Mouse (Mus musculus) limb, embryonic 14.5 days (tissue): ENCODE data around the gene Ttyh2. TPM values are rescaled to one million over a fixed set of nuclear protein-coding genes. Genes with fewer than 3 reads are reported as not detected.
A peak's percentile ranks its signal among the peaks of the same experiment; 100 is the strongest.
"Not testable (repeated sequence)": the region's sequence is repeated elsewhere in the genome, so short reads cannot be mapped to it uniquely, and the experiment has no call there.

Experiments used
- ATAC-seq: fragments of 200-750 bp; cut with Nextera tagmentation; 2 replicates; pipeline ENCODE4 v1.8.0; 2017; ENCODE audit warnings: low read depth, moderate number of reproducible peaks, moderate TSS enrichment; ENCODE audit not compliant: low FRiP score
- DNase-seq: peaks from one replicate; pipeline ENCODE4 v3.0.0-alpha.2; 2015; ENCODE audit warnings: low spot score
- H3K27ac ChIP-seq: fragments of 300-500 bp; sonication (generic); replicated peaks from 2 replicates; pipeline ENCODE4 v1.5.1; 2014; ENCODE audit warnings: low read depth, mild to moderate bottlenecking, low read length, moderate library complexity, mixed read lengths
- H3K27me3 ChIP-seq: fragments of 300-500 bp; sonication (generic); 2 replicates; pipeline ENCODE4 v1.6.1; 2014; ENCODE audit warnings: low read length, mixed read lengths; ENCODE audit not compliant: control insufficient read depth, insufficient read depth
- H3K36me3 ChIP-seq: fragments of 300-500 bp; sonication (generic); 2 replicates; pipeline ENCODE4 v1.6.1; 2014; ENCODE audit warnings: mild to moderate bottlenecking, low read length, moderate library complexity, mixed read lengths; ENCODE audit not compliant: control insufficient read depth, insufficient read depth
- H3K4me1 ChIP-seq: fragments of 300-500 bp; sonication (generic); 2 replicates; pipeline ENCODE4 v1.6.1; 2014; ENCODE audit warnings: antibody characterized with exemption, low read length, mixed read lengths; ENCODE audit not compliant: control insufficient read depth, insufficient read depth
- H3K4me2 ChIP-seq: fragments of 300-500 bp; sonication (generic); replicated peaks from 2 replicates; pipeline ENCODE4 v1.6.1; 2014; ENCODE audit warnings: low read depth, mild to moderate bottlenecking, low read length, moderate library complexity; ENCODE audit not compliant: severe bottlenecking
- H3K4me3 ChIP-seq: fragments of 300-500 bp; sonication (generic); replicated peaks from 2 replicates; pipeline ENCODE4 v1.5.1; 2014; ENCODE audit warnings: low read length
- H3K9ac ChIP-seq: fragments of 300-500 bp; sonication (generic); 2 replicates; pipeline ENCODE4 v1.6.1; 2014; ENCODE audit warnings: mild to moderate bottlenecking, low read depth, low read length, moderate library complexity; ENCODE audit not compliant: severe bottlenecking
- H3K9me3 ChIP-seq: fragments of 300-500 bp; sonication (generic); 2 replicates; pipeline ENCODE4 v1.6.1; 2016; ENCODE audit warnings: low read length; ENCODE audit not compliant: control insufficient read depth
- POLR2A ChIP-seq: fragments of 200-500 bp; IDR thresholded peaks from 2 replicates; pipeline ENCODE4 v1.8.0; 2012; ENCODE audit warnings: inconsistent platforms, mild to moderate bottlenecking, moderate library complexity, borderline replicate concordance; ENCODE audit not compliant: insufficient read depth, insufficient read length; ENCODE audit errors: extremely low read depth
- WGBS: fragments of 180-500 bp; shearing (Covaris S2); extraction: QIAGEN DNeasy Blood & Tissue Kit; methylation state at CpG from one replicate; pipeline ENCODE4 v1.1.7; 2014; 5-methylcytosine and 5-hydroxymethylcytosine counted together
- polyA plus RNA-seq, 2 experiments: library from polyadenylated mRNA; depleted of rRNA in 1 of 2; stranded (reverse) in 1 of 2; unstranded in 1 of 2; fragments of >200 nt; fragmentation: Nextera tagmentation in 1 of 2; extraction: Ambion mirVana in 1 of 2; gene quantifications; 2 replicates each; pipeline versions ENCODE4 v1.2.1 to v1.2.3; 2012 to 2014

Gene Ttyh2
- polyA plus RNA-seq, 2 experiments: 16.9 to 25.9 TPM

DNA sequence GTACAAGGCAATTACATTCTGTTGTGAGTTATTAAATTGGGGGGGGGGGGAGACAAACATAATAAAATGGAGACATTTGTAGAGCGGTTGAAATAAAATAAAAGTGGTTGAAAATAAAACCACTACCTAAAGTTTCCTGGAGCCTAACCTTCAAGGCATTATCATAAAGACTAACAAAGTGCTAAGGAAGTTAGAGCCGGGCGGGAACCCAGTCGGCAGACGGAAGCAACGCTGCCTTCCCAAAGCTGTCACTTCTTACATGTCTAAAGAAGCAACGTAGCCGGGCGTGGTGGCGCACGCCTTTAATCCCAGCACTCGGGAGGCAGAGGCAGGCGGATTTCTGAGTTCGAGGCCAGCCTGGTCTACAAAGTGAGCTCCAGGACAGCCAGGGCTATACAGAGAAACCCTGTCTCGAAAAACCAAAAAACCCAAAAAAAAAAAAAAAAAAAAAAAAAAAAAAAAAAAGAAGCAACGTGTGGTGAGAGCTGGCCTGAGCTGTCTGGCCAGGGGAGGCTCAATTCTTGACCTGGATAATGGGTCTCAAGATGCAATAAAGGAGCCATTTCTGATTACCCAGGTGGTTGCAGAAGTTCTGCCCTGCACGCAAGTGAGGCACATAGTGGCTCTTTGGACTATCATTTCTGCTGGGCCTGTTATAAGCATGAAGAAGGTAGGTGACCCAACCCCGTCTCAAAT, 7.8 kb upstream of the Ttyh2 start:
- ATAC-seq (no peak), DNase-seq (no peak)
- Histone ChIP-seq H3K4me1 (peaks cover 11% of the 10 kb centered on the region), H3K36me3 (peaks cover 23% of the 10 kb centered on the region), H3K9ac (no peak overlapping the region), H3K27ac (no peak overlapping the region), H3K27me3 (no peaks in the 10 kb centered on the region), H3K9me3 (no peaks in the 10 kb centered on the region), H3K4me2 (no peak overlapping the region), H3K4me3 (no peak overlapping the region)
- 52% methylated on average over 16 of the region's 18 CpGs for WGBS
- TF ChIP-seq POLR2A: no peak

DNA sequence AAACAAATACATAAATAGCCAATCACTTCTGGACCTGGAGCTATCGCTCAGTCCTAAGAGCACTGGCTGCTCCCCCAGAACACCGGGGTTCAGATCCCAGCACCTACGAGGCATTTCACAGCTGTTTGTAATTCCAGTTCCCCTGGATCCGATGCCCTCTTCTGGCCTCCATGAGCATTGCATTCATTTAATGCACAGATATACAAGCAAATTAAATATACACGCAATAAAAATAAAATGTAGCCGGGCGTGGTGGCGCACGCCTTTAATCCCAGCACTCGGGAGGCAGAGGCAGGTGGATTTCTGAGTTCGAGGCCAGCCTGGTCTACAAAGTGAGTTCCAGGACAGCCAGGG, 7.3 kb upstream of the Ttyh2 start:
- H3K4me2 ChIP-seq, H3K4me3 ChIP-seq, H3K27ac ChIP-seq, ATAC-seq, DNase-seq, H3K9ac ChIP-seq, H3K9me3 ChIP-seq, H3K27me3 ChIP-seq: not testable (repeated sequence)
- peaks cover 11% of the 10 kb centered on the region for H3K4me1 ChIP-seq
- 25% methylated on average over 11 of the region's 11 CpGs for WGBS
- H3K36me3 ChIP-seq: peaks cover 28% of the 10 kb centered on the region

DNA sequence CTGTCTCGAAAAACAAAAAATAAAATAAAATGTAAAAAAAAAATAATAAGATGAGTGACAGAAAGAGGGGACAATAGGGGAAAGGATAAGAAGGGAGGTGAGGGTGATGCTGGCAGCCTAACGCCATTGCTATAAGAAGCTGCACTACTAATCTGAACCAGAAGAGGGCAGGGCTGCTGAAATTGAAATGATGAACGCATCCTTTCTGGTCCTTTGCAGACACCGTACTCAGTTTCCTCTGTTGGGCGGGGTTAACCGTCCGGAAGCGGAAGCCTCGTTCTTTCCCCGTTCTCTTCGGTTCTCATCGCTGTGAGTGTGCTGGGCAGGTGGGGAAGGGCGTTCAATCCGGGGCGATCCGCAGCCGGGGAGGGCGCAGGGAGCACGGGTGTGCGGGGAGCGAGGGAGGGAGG, 6.9 kb upstream of the Ttyh2 start, which contains the start of gene Rpl38:
Rpl38 (plus strand) TSS at position 224 of the 410 bp plus-strand sequence.
- DNase-seq (peak; percentile 98), ATAC-seq (peak; percentile 88)
- Histone ChIP-seq H3K4me2 (peak within 1 kb of the TSS; percentile 82), H3K9ac (peak within 1 kb of the TSS; percentile 90), H3K36me3 (peaks cover 32% of the 10 kb centered on the region), H3K4me3 (peak within 1 kb of the TSS; percentile 72), H3K9me3 (no peaks in the 10 kb centered on the region), H3K27me3 (no peaks in the 10 kb centered on the region), H3K27ac (peak within 1 kb of the TSS; percentile 90), H3K4me1 (peaks cover 11% of the 10 kb centered on the region)
- peak; percentile 91; the same call in 1 of the 2 replicates for TF ChIP-seq POLR2A
- under 1% methylated on average over 17 of the region's 21 CpGs for WGBS

DNA sequence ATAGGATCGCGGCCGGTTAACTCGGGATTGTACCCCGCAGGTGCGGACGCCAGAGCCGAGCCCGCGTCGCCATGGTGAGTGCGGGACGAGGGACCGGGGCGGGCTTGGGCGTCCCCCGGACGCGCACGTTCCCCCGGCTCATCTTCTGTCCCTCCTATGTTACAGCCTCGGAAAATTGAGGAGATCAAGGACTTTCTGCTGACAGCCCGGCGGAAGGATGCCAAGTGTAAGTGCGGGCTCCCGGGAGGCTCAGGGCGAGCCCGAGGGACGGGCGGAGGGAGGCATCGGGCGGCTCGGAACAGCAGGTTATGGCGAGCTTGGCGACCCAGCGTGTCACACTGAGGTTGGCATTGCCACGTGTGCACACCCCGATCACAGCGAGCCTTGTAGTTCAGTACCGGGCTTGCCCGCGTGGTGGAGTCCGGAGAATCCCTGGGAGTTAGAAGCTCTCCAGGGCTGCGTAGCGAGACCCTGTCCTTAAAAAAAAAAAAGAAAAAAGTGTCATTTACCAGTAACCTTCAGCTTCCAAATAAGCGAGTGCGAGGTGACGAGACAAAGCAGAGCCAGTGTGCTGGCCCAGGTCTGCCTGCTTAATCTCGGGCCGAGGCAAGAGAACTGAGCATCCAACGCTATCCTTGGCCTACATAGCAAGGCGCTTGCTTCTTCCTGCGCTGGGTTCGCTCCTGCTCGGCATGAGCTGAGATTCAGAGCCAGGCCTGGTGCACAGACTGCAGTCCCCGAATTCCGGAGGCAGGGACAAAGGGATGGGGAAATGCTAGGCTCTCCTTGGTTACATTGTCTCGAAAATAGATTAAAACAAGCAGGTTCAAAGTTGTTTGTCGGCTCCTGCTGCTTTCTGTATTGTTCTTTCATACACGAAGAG, 6.2 kb upstream of the Ttyh2 start:
- H3K27me3 ChIP-seq: no peaks in the 10 kb centered on the region
- peak overlapping the region; percentile 82 for H3K4me2 ChIP-seq
- TF ChIP-seq POLR2A: no peak
- H3K4me1 ChIP-seq: peaks cover 11% of the 10 kb centered on the region
- peak overlapping the region; percentile 90 for H3K27ac ChIP-seq
- H3K4me3 ChIP-seq: peak overlapping the region; percentile 72
- under 1% methylated on average over 44 of the region's 60 CpGs for WGBS
- no peaks in the 10 kb centered on the region for H3K9me3 ChIP-seq
- H3K36me3 ChIP-seq: peaks cover 39% of the 10 kb centered on the region
- peak; percentile 81 for DNase-seq
- peak; percentile 69 for ATAC-seq
- peak overlapping the region; percentile 90 for H3K9ac ChIP-seq

DNA sequence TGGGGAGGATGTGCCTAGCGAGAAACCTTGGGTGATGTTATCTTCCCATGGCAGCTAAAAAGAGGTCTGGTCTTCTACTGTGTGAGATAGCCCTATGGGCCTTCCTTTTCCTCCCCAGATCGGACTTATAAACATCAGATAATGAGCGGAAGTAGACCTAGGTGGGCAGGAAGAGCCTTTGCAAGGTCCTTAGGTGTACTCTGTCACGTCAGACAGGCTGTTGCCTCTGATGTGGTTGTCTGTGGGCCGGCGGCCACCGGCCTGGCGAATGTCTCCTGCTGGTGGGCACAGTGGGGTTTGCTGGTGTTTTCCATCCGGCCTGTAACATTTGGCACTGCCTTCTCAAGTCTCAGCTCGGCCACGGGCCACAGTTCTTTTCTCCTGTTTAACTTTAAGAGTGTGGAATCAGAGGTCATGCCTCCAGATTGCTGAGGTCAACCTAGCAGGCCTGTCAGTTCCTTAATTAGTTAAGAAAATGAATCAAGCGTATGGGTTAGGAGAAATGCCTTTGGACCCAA, 5.5 kb upstream of the Ttyh2 start:
- H3K9me3 ChIP-seq: no peaks in the 10 kb centered on the region
- no peak for TF ChIP-seq POLR2A
- 11% methylated on average over 12 of the region's 12 CpGs for WGBS
- H3K36me3 ChIP-seq: peaks cover 40% of the 10 kb centered on the region
- ATAC-seq: no peak
- H3K9ac ChIP-seq: peak overlapping the region; percentile 90
- no peak for DNase-seq
- no peaks in the 10 kb centered on the region for H3K27me3 ChIP-seq
- peak overlapping the region; percentile 90 for H3K27ac ChIP-seq
- H3K4me1 ChIP-seq: peaks cover 11% of the 10 kb centered on the region
- peak overlapping the region; percentile 72 for H3K4me3 ChIP-seq
- peak overlapping the region; percentile 82 for H3K4me2 ChIP-seq
